ENCODE assay signal across 8 mouse cellular contexts in genomic region chrX:161790182-161790581, GRCm38 (mm10).
A peak's percentile ranks its signal among the peaks of the same experiment; 100 is the strongest.
DNase-seq lines count a peak whose midpoint lies in the region; ATAC-seq and TF ChIP-seq lines count a peak whose summit lies in the region.

No protein-coding gene starts in this region.

- no peaks in the 10 kb centered on the region for H3K4me1 ChIP-seq in forebrain, postnatal 0 days (ENCODE audit: insufficient read depth)
- 0 out of 2 replicates have a peak, but pooled peaks cover 3% of the 10 kb centered on the region for H3K4me1 ChIP-seq in forebrain, embryonic 12.5 days
- no peaks in the 10 kb centered on the region for H3K4me1 ChIP-seq in liver, embryonic 14.5 days (replicated peaks; ENCODE audit: control insufficient read depth in 2 of 2, insufficient read depth in 2 of 2, low read length in 1 of 2)
- no peaks in the 10 kb centered on the region for H3K4me1 ChIP-seq in liver, embryonic 12.5 days
- H3K4me1 ChIP-seq in neural tube, embryonic 11.5 days (ENCODE audit: control insufficient read depth, insufficient read depth, low read length): no peaks in the 10 kb centered on the region

- no peak overlapping the region for H3K9ac ChIP-seq in forebrain, postnatal 0 days
- no peak overlapping the region for H3K9ac ChIP-seq in forebrain, embryonic 12.5 days
- H3K9ac ChIP-seq in liver, embryonic 14.5 days (replicated peaks): no peak overlapping the region
- H3K9ac ChIP-seq in liver, embryonic 12.5 days: no peak overlapping the region
- no peak overlapping the region for H3K9ac ChIP-seq in neural tube, embryonic 11.5 days (ENCODE audit: low read length)

- no peak for TF ChIP-seq EP300 in liver, embryonic 14.5 days (IDR thresholded peaks at IDR 0.05; ENCODE audit: low read depth)

- no peaks in the 10 kb centered on the region for H3K27me3 ChIP-seq in forebrain, postnatal 0 days (ENCODE audit: insufficient read depth, low read length)
- peaks cover 36% of the 10 kb centered on the region for H3K27me3 ChIP-seq in forebrain, embryonic 12.5 days
- H3K27me3 ChIP-seq in liver, embryonic 14.5 days (ENCODE audit: control insufficient read depth, insufficient read depth, low read length): no peaks in the 10 kb centered on the region
- H3K27me3 ChIP-seq in liver, embryonic 12.5 days (replicated peaks): peaks cover 18% of the 10 kb centered on the region
- H3K27me3 ChIP-seq in neural tube, embryonic 11.5 days (ENCODE audit: control insufficient read depth, insufficient read depth, low read length): peaks cover 2% of the 10 kb centered on the region; the same call in 1 of the 2 replicates

- H3K27ac ChIP-seq in forebrain, postnatal 0 days (ENCODE audit: low read depth, low read length): no peak overlapping the region
- no peak overlapping the region for H3K27ac ChIP-seq in forebrain, embryonic 12.5 days
- no peak overlapping the region for H3K27ac ChIP-seq in liver, embryonic 14.5 days
- H3K27ac ChIP-seq in liver, embryonic 12.5 days: no peak overlapping the region
- no peak overlapping the region for H3K27ac ChIP-seq in neural tube, embryonic 11.5 days (ENCODE audit: low read depth, low read length)

- ATAC-seq in forebrain, postnatal 0 days: no peak; the same call in 1 of the 2 replicates
- ATAC-seq in forebrain, embryonic 12.5 days (ENCODE audit: low FRiP score): no peak
- ATAC-seq in liver, embryonic 14.5 days (ENCODE audit: insufficient read depth): no peak
- no peak for ATAC-seq in liver, embryonic 12.5 days
- ATAC-seq in neural tube, embryonic 11.5 days (ENCODE audit: insufficient read depth, low FRiP score, low TSS enrichment): peak; percentile 38; the same call in 1 of the 2 replicates
- ATAC-seq in monocyte, adult 5-6 weeks (replicated peaks; ENCODE audit: insufficient number of reproducible peaks, low FRiP score, low TSS enrichment, poor library complexity, severe bottlenecking): no peak

- H3K4me3 ChIP-seq in forebrain, postnatal 0 days (ENCODE audit: low read depth, low read length): no peak overlapping the region
- H3K4me3 ChIP-seq in forebrain, embryonic 12.5 days (replicated peaks): no peak overlapping the region
- no peak overlapping the region for H3K4me3 ChIP-seq in liver, embryonic 14.5 days (ENCODE audit: insufficient read depth in 1 of 2, low read depth in 2 of 2, low read length in 2 of 2)
- H3K4me3 ChIP-seq in liver, embryonic 12.5 days: no peak overlapping the region
- H3K4me3 ChIP-seq in neural tube, embryonic 11.5 days (ENCODE audit: low read depth, low read length): no peak overlapping the region

- peak; percentile 60 for DNase-seq in forebrain, postnatal 0 days
- no peak for DNase-seq in liver, embryonic 14.5 days (ENCODE audit: low read depth in 3 of 3, low spot score in 3 of 3)
- peak; percentile 48 for DNase-seq in embryo, embryonic 10.5 days (ENCODE audit: low spot score)
- DNase-seq in neural tube, embryonic 11.5 days (ENCODE audit: low spot score): peak; percentile 42
- no peak for DNase-seq in T-cell, adult 2 months (ENCODE audit: low spot score)

- H3K36me3 ChIP-seq in forebrain, postnatal 0 days (ENCODE audit: insufficient read depth): no peaks in the 10 kb centered on the region
- H3K36me3 ChIP-seq in forebrain, embryonic 12.5 days (replicated peaks): no peaks in the 10 kb centered on the region
- no peaks in the 10 kb centered on the region for H3K36me3 ChIP-seq in liver, embryonic 14.5 days (replicated peaks; ENCODE audit: control insufficient read depth, insufficient read depth, low read depth)
- no peaks in the 10 kb centered on the region for H3K36me3 ChIP-seq in liver, embryonic 12.5 days
- H3K36me3 ChIP-seq in neural tube, embryonic 11.5 days (ENCODE audit: control insufficient read depth, insufficient read depth, low read length): no peaks in the 10 kb centered on the region

- TF ChIP-seq CTCF in forebrain, postnatal 0 days (IDR thresholded peaks at IDR 0.05; ENCODE audit: low read depth): peak; percentile 71
- 0 out of 2 replicates have a peak, but pooled peaks have one; percentile 15 for TF ChIP-seq CTCF in liver, embryonic 14.5 days (IDR thresholded peaks at IDR 0.05; ENCODE audit: low read depth)

- no peaks in the 10 kb centered on the region for H3K9me3 ChIP-seq in forebrain, postnatal 0 days (ENCODE audit: low read length)
- no peaks in the 10 kb centered on the region for H3K9me3 ChIP-seq in forebrain, embryonic 12.5 days
- H3K9me3 ChIP-seq in liver, embryonic 14.5 days (ENCODE audit: control insufficient read depth, low read length): no peaks in the 10 kb centered on the region
- no peaks in the 10 kb centered on the region for H3K9me3 ChIP-seq in liver, embryonic 12.5 days (replicated peaks)
- no peaks in the 10 kb centered on the region for H3K9me3 ChIP-seq in neural tube, embryonic 11.5 days (ENCODE audit: control insufficient read depth, low read length)

- no peak overlapping the region for H3K4me2 ChIP-seq in forebrain, postnatal 0 days (ENCODE audit: low read depth)
- H3K4me2 ChIP-seq in forebrain, embryonic 12.5 days: no peak overlapping the region
- no peak overlapping the region for H3K4me2 ChIP-seq in liver, embryonic 14.5 days (ENCODE audit: low read depth)
- no peak overlapping the region for H3K4me2 ChIP-seq in liver, embryonic 12.5 days
- H3K4me2 ChIP-seq in neural tube, embryonic 11.5 days (ENCODE audit: low read depth): no peak overlapping the region

- 32% methylated on average over 6 of the region's 6 CpGs for WGBS in forebrain, postnatal 0 days
- WGBS in forebrain, embryonic 12.5 days: 25% methylated on average over 6 of the region's 6 CpGs
- WGBS in liver, embryonic 14.5 days (ENCODE audit: insufficient replicate concordance): 20% methylated on average over 6 of the region's 6 CpGs
- 20% methylated on average over 6 of the region's 6 CpGs for WGBS in liver, embryonic 12.5 days (ENCODE audit: insufficient replicate concordance)
- WGBS in neural tube, embryonic 11.5 days: 33% methylated on average over 6 of the region's 6 CpGs

Comparison
In these comparisons a context has a peak if more than half of its experiments do, and no peak if none do; other contexts are left out.
1. DNase-seq: peak in forebrain, postnatal 0 days (single experiment), embryo, embryonic 10.5 days (single experiment) and neural tube, embryonic 11.5 days (single experiment); none in liver, embryonic 14.5 days (0 of 3) and T-cell, adult 2 months (single experiment).